Mouse (Mus musculus) stomach, postnatal 0 days (tissue): ENCODE data around the gene Tmem169.

Experiments used
- CTCF ChIP-seq: IDR thresholded peaks from 2 replicates; pipeline ENCODE4 v1.5.1; 2016; ENCODE audit warnings: antibody characterized with exemption, low read depth, mild to moderate bottlenecking, moderate library complexity
- EP300 ChIP-seq: optimal IDR thresholded peaks from 2 replicates; pipeline ENCODE3; 2016; ENCODE audit warnings: antibody characterized with exemption

DNA sequence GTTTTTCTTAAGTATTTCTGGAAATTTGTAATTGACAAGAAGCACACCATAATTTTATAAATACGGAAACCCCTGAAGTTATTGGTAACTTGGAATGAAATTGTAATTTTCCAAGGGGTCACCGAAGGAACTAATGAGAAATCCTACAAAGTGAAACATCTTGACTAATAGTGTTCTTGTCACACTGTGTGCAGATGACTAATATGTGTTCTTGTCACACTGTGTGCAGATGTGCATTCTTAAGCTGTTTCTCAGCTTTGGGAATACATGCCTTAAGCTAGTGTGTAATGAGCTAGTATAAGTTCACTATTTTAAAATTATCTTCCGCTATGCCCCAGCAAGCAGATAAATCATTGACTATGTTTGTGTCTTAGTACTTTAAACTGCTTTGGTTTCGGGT is 39.1 kb downstream of the Tmem169 start:
- TF ChIP-seq EP300 (no peak), CTCF (no peak)
